Mouse (Mus musculus) G1E-ER4 (cell line): Measurements from ENCODE around the gene Cypt15. TPM values are rescaled to one million over a fixed set of nuclear protein-coding genes. Genes with fewer than 3 reads are reported as not detected.
"Not testable (repeated sequence)": the region's sequence is repeated elsewhere in the genome, so short reads cannot be mapped to it uniquely, and the experiment has no call there.

Experiments used
- GATA1 ChIP-seq: IDR thresholded peaks from one replicate; pipeline ENCODE4 v1.8.0; 2012; ENCODE audit warnings: low read length, inconsistent platforms
- polyA plus RNA-seq: library from polyadenylated mRNA; stranded (reverse); fragments of >175 nt; gene quantifications from 2 replicates; pipeline ENCODE4 v1.2.3, GENCODE M21; 2012

Gene Cypt15
- polyA plus RNA-seq, result not detected in 2 replicates

GRCm38 (mm10) chrX:39345967-39346366 is at the start of gene Cypt15:
Cypt15 (plus strand) TSS chrX:39346267.
- TF ChIP-seq GATA1, result not testable (repeated sequence)

GRCm38 (mm10) chrX:39370932-39371331 is 24.9 kb downstream of the Cypt15 start:
- no peak for TF ChIP-seq GATA1

GRCm38 (mm10) chrX:39378830-39379229 is 32.8 kb downstream of the Cypt15 start:
- no peak for TF ChIP-seq GATA1

GRCm38 (mm10) chrX:39383806-39384205 is 37.7 kb downstream of the Cypt15 start:
- TF ChIP-seq GATA1, result no peak
